Mouse (Mus musculus) brain, embryonic 14.5 days (tissue): ENCODE data around the gene Neb. TPM values are rescaled to one million over a fixed set of nuclear protein-coding genes. Genes with fewer than 3 reads are reported as not detected.

Source experiments
- DNase-seq: peaks from one replicate; pipeline ENCODE4 v3.0.0-alpha.2; 2011; ENCODE audit warnings: low read depth
- CTCF ChIP-seq: fragments of 200-500 bp; IDR thresholded peaks from 2 replicates; pipeline ENCODE4 v1.5.1; 2012; ENCODE audit warnings: inconsistent platforms, mild to moderate bottlenecking, moderate library complexity, borderline replicate concordance; ENCODE audit not compliant: insufficient read depth, insufficient read length; ENCODE audit errors: extremely low read depth
- POLR2A ChIP-seq: fragments of 200-500 bp; IDR thresholded peaks from 2 replicates; pipeline ENCODE4 v1.6.1; 2012; ENCODE audit warnings: mild to moderate bottlenecking, inconsistent platforms, borderline replicate concordance; ENCODE audit not compliant: poor library complexity, insufficient read depth, insufficient read length, severe bottlenecking; ENCODE audit errors: extremely low read depth
- polyA plus RNA-seq: library from polyadenylated mRNA; depleted of rRNA; stranded (reverse); fragments of >200 nt; gene quantifications from 2 replicates; pipeline ENCODE4 v1.2.3, GENCODE M21; 2012

The Neb gene
- polyA plus RNA-seq, 1 experiment, result 1.8 TPM

DNA sequence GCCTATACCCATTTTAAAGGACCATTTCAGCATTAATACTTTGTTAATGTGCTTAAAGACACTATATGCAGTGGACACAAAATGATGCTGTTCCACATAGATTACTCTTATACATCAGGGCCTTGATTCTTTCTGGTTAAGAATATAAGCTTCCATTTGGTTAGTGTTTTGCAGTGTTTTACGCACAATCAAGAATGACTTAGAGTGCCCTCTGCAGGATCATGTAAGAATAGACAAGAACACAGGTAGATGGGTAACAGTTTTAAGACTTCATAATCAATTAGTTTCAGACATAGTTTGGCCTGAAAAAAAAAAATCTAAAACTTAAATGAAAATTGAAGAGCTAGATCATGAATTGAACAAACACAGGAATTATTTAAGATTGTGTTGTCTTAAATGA, 28.2 kb upstream of the Neb start:
- TF ChIP-seq CTCF (no peak), POLR2A (no peak)
- DNase-seq, result no peak

DNA sequence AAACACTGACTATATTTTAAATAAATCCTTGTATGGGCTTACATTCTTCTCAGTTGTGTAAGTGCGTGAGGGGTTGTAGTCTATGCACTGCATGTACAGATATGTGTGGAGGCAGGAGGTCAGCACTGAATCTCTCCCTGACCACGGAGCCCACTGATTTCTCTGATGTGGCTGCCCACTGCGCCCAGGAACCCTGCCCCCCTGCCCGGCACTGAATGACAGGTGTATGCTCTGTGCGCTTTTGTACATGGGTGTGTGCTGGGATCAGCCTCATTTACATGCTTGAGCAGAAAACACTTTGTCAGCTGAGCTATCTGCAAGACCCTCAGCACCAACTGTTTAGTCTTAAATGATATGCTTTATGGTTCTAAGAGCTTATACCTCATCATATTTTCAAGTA, 27.0 kb upstream of the Neb start:
- DNase-seq, result no peak
- TF ChIP-seq CTCF (no peak), POLR2A (no peak)

GRCm38 (mm10) chr2:52394529-52394928, 16.3 kb upstream of the Neb start:
- TF ChIP-seq POLR2A, result no peak
- TF ChIP-seq CTCF, result no peak
- DNase-seq, result no peak

- no peak for TF ChIP-seq POLR2A
- TF ChIP-seq CTCF, result no peak
- peak; percentile 16 for DNase-seq
Measured at GRCm38 (mm10) chr2:52390415-52390975, 12.2 kb upstream of the Neb start.

DNA sequence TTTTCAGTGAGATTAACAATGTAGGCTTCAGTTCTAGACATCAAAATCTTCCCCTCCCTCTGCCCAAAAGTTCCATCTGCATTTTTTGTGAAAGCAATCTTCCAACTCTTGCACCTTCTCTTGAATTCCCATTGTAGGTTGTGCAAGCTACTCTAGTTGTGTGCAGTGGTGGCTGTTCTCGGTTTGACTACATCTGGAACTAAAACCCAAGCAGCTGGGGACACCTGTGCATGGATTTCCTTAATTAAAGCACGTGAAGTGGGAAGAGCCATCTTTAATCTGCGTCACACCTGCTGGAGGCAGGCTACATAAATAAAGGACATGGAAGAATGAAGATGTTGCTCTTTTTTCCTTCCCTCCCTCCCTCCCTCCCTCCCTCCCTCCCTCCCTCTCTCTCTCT, 11.7 kb upstream of the Neb start:
- no peak for DNase-seq
- TF ChIP-seq POLR2A (no peak), CTCF (no peak)

GRCm38 (mm10) chr2:52386451-52386850, 8.2 kb upstream of the Neb start:
- no peak for TF ChIP-seq CTCF
- TF ChIP-seq POLR2A, result no peak
- DNase-seq, result no peak

DNA sequence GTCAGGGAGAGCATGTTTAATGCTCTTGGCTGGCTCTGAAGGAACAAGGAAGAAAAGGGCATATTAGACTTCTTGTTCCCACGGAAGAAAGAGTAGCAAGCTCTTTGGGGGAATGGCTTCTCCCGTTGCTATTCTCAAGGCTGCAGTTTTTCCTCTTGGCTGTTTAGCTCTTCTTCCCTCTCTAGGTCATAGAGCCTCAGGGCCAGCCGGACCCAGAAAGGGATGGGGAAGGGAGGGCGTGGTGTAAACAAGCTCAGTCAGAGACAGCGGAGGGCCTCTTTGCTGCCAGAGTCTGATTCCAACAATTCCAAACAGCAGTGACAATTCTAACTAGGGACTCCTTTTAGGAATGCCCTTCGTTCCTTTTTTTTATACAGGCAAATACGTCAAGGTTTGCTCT, 7.8 kb upstream of the Neb start:
- TF ChIP-seq CTCF, result no peak
- no peak for TF ChIP-seq POLR2A
- no peak for DNase-seq

DNA sequence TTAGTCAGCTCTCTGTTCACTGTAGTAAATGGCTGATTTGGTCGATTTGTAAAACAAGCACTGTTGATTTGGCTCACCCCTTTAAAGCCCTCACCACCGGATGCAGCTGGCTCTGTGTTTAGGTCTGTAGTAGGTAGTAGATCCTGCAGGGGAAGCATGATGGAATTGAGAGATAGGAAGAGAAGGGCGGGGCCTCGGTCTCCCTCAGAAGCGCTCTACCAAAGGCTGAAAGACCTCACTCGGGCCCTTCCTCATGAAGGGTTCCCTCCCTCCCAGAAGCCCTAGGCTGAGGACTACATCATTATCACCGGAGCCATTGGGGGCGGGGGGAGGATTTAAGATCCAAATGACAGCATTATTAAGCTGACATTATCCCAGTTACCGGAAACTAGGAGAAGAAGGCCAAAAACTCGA, 581 bp upstream of the Neb start:
- no peak for TF ChIP-seq CTCF
- no peak for TF ChIP-seq POLR2A
- peak; percentile 9 for DNase-seq

GRCm38 (mm10) chr2:52377706-52378447, 397 bp downstream of the Neb start:
- TF ChIP-seq CTCF (no peak), POLR2A (no peak)
- no peak for DNase-seq

DNA sequence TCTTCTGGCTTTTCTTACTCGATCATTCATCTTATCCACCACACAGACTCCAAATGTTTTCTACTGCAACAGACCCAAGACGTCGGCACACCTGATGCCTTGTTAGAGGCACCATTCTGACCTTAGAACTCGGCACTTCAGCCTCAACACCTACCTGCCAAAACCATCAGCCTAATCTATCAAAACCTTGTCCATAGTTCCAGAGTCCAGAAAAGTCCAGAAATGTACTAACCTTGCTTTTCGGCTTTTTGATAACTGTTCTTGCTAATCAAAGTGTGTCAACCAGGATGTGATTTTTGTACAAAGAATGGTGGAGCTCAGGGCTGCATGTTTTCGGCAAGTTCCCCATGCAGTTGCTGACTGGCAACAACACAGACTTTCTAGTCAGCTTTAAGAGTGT, 3.6 kb downstream of the Neb start:
- DNase-seq, result no peak
- no peak for TF ChIP-seq CTCF
- TF ChIP-seq POLR2A, result no peak

GRCm38 (mm10) chr2:52372480-52372879, 5.8 kb downstream of the Neb start:
- no peak for TF ChIP-seq POLR2A
- no peak for TF ChIP-seq CTCF
- no peak for DNase-seq

- TF ChIP-seq CTCF (no peak), POLR2A (no peak)
Measured at GRCm38 (mm10) chr2:52372080-52372479, 6.2 kb downstream of the Neb start.

More at GRCm38 (mm10) chr2:52372080-52372479, 6.2 kb downstream of the Neb start:
- no peak for DNase-seq
